Mouse (Mus musculus): ENCODE data around the gene Fbln2. TPM values are rescaled to one million over a fixed set of nuclear protein-coding genes. Genes with fewer than 3 reads are reported as not detected.

Fbln2 gene
- polyA plus RNA-seq, 1 experiment: 16.4 TPM

- Histone ChIP-seq H3K4me3 (replicated peaks; ENCODE audit: control insufficient read depth, low read depth, low read length) (no peak overlapping the region), H3K4me1 (ENCODE audit: control insufficient read depth, insufficient read depth, low read length) (no peaks in the 10 kb centered on the region), H3K27ac (ENCODE audit: control insufficient read depth, insufficient read depth, low read depth, low read length, poor library complexity) (no peak overlapping the region)
- 75% methylated on average over 3 of the region's 3 CpGs for WGBS
- no peak for TF ChIP-seq CTCF (IDR thresholded peaks at IDR 0.05; ENCODE audit: control insufficient read depth, insufficient read depth, low read length)
- no peak for TF ChIP-seq POLR2A (IDR thresholded peaks at IDR 0.05; ENCODE audit: borderline replicate concordance, control insufficient read depth, low read depth, low read length)
Measured at GRCm38 (mm10) chr6:91302337-91302736, 90.1 kb downstream of the Fbln2 start.

GRCm38 (mm10) chr6:91304172-91304571, 91.9 kb downstream of the Fbln2 start:
- Histone ChIP-seq H3K4me1 (ENCODE audit: control insufficient read depth, insufficient read depth, low read length) (no peaks in the 10 kb centered on the region), H3K27ac (ENCODE audit: control insufficient read depth, insufficient read depth, low read depth, low read length, poor library complexity) (no peak overlapping the region), H3K4me3 (replicated peaks; ENCODE audit: control insufficient read depth, low read depth, low read length) (no peak overlapping the region)
- no peak for TF ChIP-seq POLR2A (IDR thresholded peaks at IDR 0.05; ENCODE audit: borderline replicate concordance, control insufficient read depth, low read depth, low read length)
- no peak for TF ChIP-seq CTCF (IDR thresholded peaks at IDR 0.05; ENCODE audit: control insufficient read depth, insufficient read depth, low read length)
- 60% methylated on average over 4 of the region's 4 CpGs for WGBS

GRCm38 (mm10) chr6:91307972-91308371, 95.7 kb downstream of the Fbln2 start:
- TF ChIP-seq CTCF (IDR thresholded peaks at IDR 0.05; ENCODE audit: control insufficient read depth, insufficient read depth, low read length) (no peak), POLR2A (IDR thresholded peaks at IDR 0.05; ENCODE audit: borderline replicate concordance, control insufficient read depth, low read depth, low read length) (no peak)
- no peak overlapping the region for H3K4me3 ChIP-seq (replicated peaks; ENCODE audit: control insufficient read depth, low read depth, low read length)
- WGBS: 71% methylated on average over 1 of the region's 1 CpGs
- no peak overlapping the region for H3K27ac ChIP-seq (ENCODE audit: control insufficient read depth, insufficient read depth, low read depth, low read length, poor library complexity)
- H3K4me1 ChIP-seq (ENCODE audit: control insufficient read depth, insufficient read depth, low read length): no peaks in the 10 kb centered on the region

- 88% methylated on average over 5 of the region's 5 CpGs for WGBS
Measured at GRCm38 (mm10) chr6:91311204-91311603, 98.9 kb downstream of the Fbln2 start.

GRCm38 (mm10) chr6:91312491-91312890, 100.2 kb downstream of the Fbln2 start:
- H3K4me1 ChIP-seq (ENCODE audit: control insufficient read depth, insufficient read depth, low read length): no peaks in the 10 kb centered on the region
- WGBS: 52% methylated on average over 9 of the region's 9 CpGs

More at GRCm38 (mm10) chr6:91311204-91311603, 98.9 kb downstream of the Fbln2 start:
- Histone ChIP-seq H3K4me1 (ENCODE audit: control insufficient read depth, insufficient read depth, low read length) (no peaks in the 10 kb centered on the region), H3K27ac (ENCODE audit: control insufficient read depth, insufficient read depth, low read depth, low read length, poor library complexity) (no peak overlapping the region), H3K4me3 (replicated peaks; ENCODE audit: control insufficient read depth, low read depth, low read length) (no peak overlapping the region)
- TF ChIP-seq POLR2A (IDR thresholded peaks at IDR 0.05; ENCODE audit: borderline replicate concordance, control insufficient read depth, low read depth, low read length): no peak

More at GRCm38 (mm10) chr6:91312491-91312890, 100.2 kb downstream of the Fbln2 start:
- no peak for TF ChIP-seq CTCF (IDR thresholded peaks at IDR 0.05; ENCODE audit: control insufficient read depth, insufficient read depth, low read length)
- no peak for TF ChIP-seq POLR2A (IDR thresholded peaks at IDR 0.05; ENCODE audit: borderline replicate concordance, control insufficient read depth, low read depth, low read length)
- H3K27ac ChIP-seq (ENCODE audit: control insufficient read depth, insufficient read depth, low read depth, low read length, poor library complexity): no peak overlapping the region
- no peak overlapping the region for H3K4me3 ChIP-seq (replicated peaks; ENCODE audit: control insufficient read depth, low read depth, low read length)

Other genes starting within 250 kb of the Fbln2 start
- gene Iqsec1, start 223.8 kb upstream of the Fbln2 start, polyA plus RNA-seq (2011; ENCODE audit: insufficient read depth, insufficient read length, low replicate concordance, missing spikeins): 47.2 and 81.1 TPM in 2 replicates
- gene Nup210, start 95.6 kb upstream of the Fbln2 start, polyA plus RNA-seq (2011; ENCODE audit: insufficient read depth, insufficient read length, low replicate concordance, missing spikeins): 58.4 and 111 TPM in 2 replicates
- gene Hdac11, start 55.8 kb upstream of the Fbln2 start, polyA plus RNA-seq (2011; ENCODE audit: insufficient read depth, insufficient read length, low replicate concordance, missing spikeins): 5.9 and 7.6 TPM in 2 replicates
- not detected in 2 replicates for gene Wnt7a, start 198.9 kb downstream of the Fbln2 start, polyA plus RNA-seq (2011; ENCODE audit: insufficient read depth, insufficient read length, low replicate concordance, missing spikeins)

Measured in bone marrow, adult 2 months (tissue).